Mouse (Mus musculus): ENCODE data around the gene Pip4k2b. TPM values are rescaled to one million over a fixed set of nuclear protein-coding genes. Genes with fewer than 3 reads are reported as not detected.
A peak's percentile ranks its signal among the peaks of the same experiment; 100 is the strongest.

Pip4k2b gene
- total and polyA plus RNA-seq, 3 experiments = 13.8 to 21.4 (median 20.8) TPM

- H3K27me3 ChIP-seq (ENCODE audit: control insufficient read depth, insufficient read depth, low read length) = no peaks in the 10 kb centered on the region
- H3K4me1 ChIP-seq (ENCODE audit: control insufficient read depth, insufficient read depth, low read length) = peaks cover 5% of the 10 kb centered on the region
- no peak overlapping the region; the same call in 1 of the 2 replicates for H3K27ac ChIP-seq
- TF ChIP-seq EP300 (IDR thresholded peaks at IDR 0.05; ENCODE audit: insufficient read depth, low read depth, low read length) (no peak), POLR2A (IDR thresholded peaks at IDR 0.05; ENCODE audit: insufficient read depth, low read depth, low read length) (no peak), CTCF (IDR thresholded peaks at IDR 0.05) (no peak)
- H3K36me3 ChIP-seq (ENCODE audit: control insufficient read depth, insufficient read depth, low read length) = no peaks in the 10 kb centered on the region
- no peaks in the 10 kb centered on the region; the same call in 1 of the 2 replicates for H3K79me2 ChIP-seq (replicated peaks; ENCODE audit: control insufficient read depth, insufficient read depth, low read length)
- intact Hi-C loops (cut with DNase I) = loop anchor here (2.0 to 10.0 kb wide), 4 partner anchors 43 to 517 kb away; partner anchors contain the start of genes Fbxo47, Kpnb1 and Pip4k2b
- H3K9ac ChIP-seq (ENCODE audit: low read depth, low read length) = no peak overlapping the region
- 52% methylated on average over 15 of the region's 15 CpGs for WGBS
- H3K4me3 ChIP-seq = peak overlapping the region; percentile 79; the same call in 1 of the 2 replicates
- DNase-seq = no peak
Observed at GRCm38 (mm10) chr11:97701581-97702392, 42.7 kb downstream of the Pip4k2b start.

GRCm38 (mm10) chr11:97700746-97701580 lies 43.5 kb downstream of the Pip4k2b start:
- H3K27me3 ChIP-seq (ENCODE audit: control insufficient read depth, insufficient read depth, low read length) = no peaks in the 10 kb centered on the region
- peak overlapping the region; percentile 95 for H3K27ac ChIP-seq
- intact Hi-C loops (cut with DNase I) = loop anchor here (5.0 to 10.0 kb wide), 3 partner anchors 169 to 516 kb away; partner anchors contain the start of genes Fbxo47 and Kpnb1
- no peaks in the 10 kb centered on the region; the same call in 1 of the 2 replicates for H3K79me2 ChIP-seq (replicated peaks; ENCODE audit: control insufficient read depth, insufficient read depth, low read length)
- TF ChIP-seq EP300 (IDR thresholded peaks at IDR 0.05; ENCODE audit: insufficient read depth, low read depth, low read length) (no peak), CTCF (IDR thresholded peaks at IDR 0.05) (no peak)
- H3K36me3 ChIP-seq (ENCODE audit: control insufficient read depth, insufficient read depth, low read length) = no peaks in the 10 kb centered on the region
- H3K4me1 ChIP-seq (ENCODE audit: control insufficient read depth, insufficient read depth, low read length) = peaks cover 5% of the 10 kb centered on the region
- peak in 1 of 2 experiments; percentile 55 for DNase-seq
- H3K9ac ChIP-seq (ENCODE audit: low read depth, low read length) = peak overlapping the region; percentile 72
- H3K4me3 ChIP-seq = peak overlapping the region; percentile 74
- 23% methylated on average over 30 of the region's 30 CpGs for WGBS

- no peak for TF ChIP-seq CTCF (IDR thresholded peaks at IDR 0.05)
- TF ChIP-seq POLR2A (IDR thresholded peaks at IDR 0.05; ENCODE audit: insufficient read depth, low read depth, low read length) = peak; percentile 48; the same call in 1 of the 2 replicates
- TF ChIP-seq EP300 (IDR thresholded peaks at IDR 0.05; ENCODE audit: insufficient read depth, low read depth, low read length) = no peak
- H3K4me3 ChIP-seq = peak within 1 kb of the TSS; percentile 74
- intact Hi-C loops (cut with DNase I) = loop anchor here (5.0 to 10.0 kb wide), 3 partner anchors 168 to 515 kb away; partner anchors contain the start of genes Fbxo47 and Kpnb1
- under 1% methylated on average over 85 of the region's 85 CpGs for WGBS
- H3K27me3 ChIP-seq (ENCODE audit: control insufficient read depth, insufficient read depth, low read length) = no peaks in the 10 kb centered on the region
- peaks cover 7% of the 10 kb centered on the region for H3K4me1 ChIP-seq (ENCODE audit: control insufficient read depth, insufficient read depth, low read length)
- peak within 1 kb of the TSS; percentile 81 for H3K9ac ChIP-seq (ENCODE audit: low read depth, low read length)
- DNase-seq = peak; percentile 86 to 88
- H3K36me3 ChIP-seq (ENCODE audit: control insufficient read depth, insufficient read depth, low read length) = no peaks in the 10 kb centered on the region
- H3K79me2 ChIP-seq (replicated peaks; ENCODE audit: control insufficient read depth, insufficient read depth, low read length) = no peaks in the 10 kb centered on the region; the same call in 1 of the 2 replicates
- H3K27ac ChIP-seq = peak within 1 kb of the TSS; percentile 95
Observed at GRCm38 (mm10) chr11:97700003-97700745, 44.3 kb downstream of the Pip4k2b start, which contains the start of gene Pcgf2. Gene Pcgf2 (minus strand): TSS chr11:97700497.

- WGBS = under 1% methylated on average over 5 of the region's 9 CpGs
- TF ChIP-seq CTCF (IDR thresholded peaks at IDR 0.05) (no peak), POLR2A (IDR thresholded peaks at IDR 0.05; ENCODE audit: insufficient read depth, low read depth, low read length) (peak; percentile 93)
- H3K4me1 ChIP-seq (ENCODE audit: control insufficient read depth, insufficient read depth, low read length) = peaks cover 7% of the 10 kb centered on the region
Observed at GRCm38 (mm10) chr11:97699626-97700002, 44.9 kb downstream of the Pip4k2b start.

More at GRCm38 (mm10) chr11:97699626-97700002, 44.9 kb downstream of the Pip4k2b start:
- Histone ChIP-seq H3K79me2 (replicated peaks; ENCODE audit: control insufficient read depth, insufficient read depth, low read length) (no peaks in the 10 kb centered on the region; the same call in 1 of the 2 replicates), H3K4me3 (peak overlapping the region; percentile 74), H3K27ac (peak overlapping the region; percentile 95), H3K36me3 (ENCODE audit: control insufficient read depth, insufficient read depth, low read length) (no peaks in the 10 kb centered on the region), H3K9ac (ENCODE audit: low read depth, low read length) (peak overlapping the region; percentile 72), H3K27me3 (ENCODE audit: control insufficient read depth, insufficient read depth, low read length) (no peaks in the 10 kb centered on the region)
- DNase-seq = peak; percentile 83 to 86
- intact Hi-C loops (cut with DNase I) = loop anchor here (2.0 to 10.0 kb wide), 4 partner anchors 39 to 515 kb away; partner anchors contain the start of genes Fbxo47 and Kpnb1

Data from heart, adult 2 months (tissue).